Mouse (Mus musculus) liver (tissue): ENCODE measurements at regions not wholly inside any gene's neighbourhood (a gene's known extent, or its start where the extent isn't known, plus 50 kb on each side); places are given as distances from the start of the nearest gene placed in this dataset.

Source experiments
- DNase-seq: peaks from one replicate; pipeline ENCODE4 v3.0.0-alpha.2; 2020; ENCODE audit warnings: mixed read lengths

GRCm38 (mm10) chr9:101348771-101349170, 97.2 kb upstream of the Ppp2r3a start:
- no peak for DNase-seq

GRCm38 (mm10) chr9:101342887-101343286, 91.3 kb upstream of the Ppp2r3a start:
- DNase-seq: no peak

- DNase-seq: no peak
These were observed 89.3 kb upstream of the Ppp2r3a start for GRCm38 (mm10) chr9:101340796-101341465.

- no peak for DNase-seq
These were observed 77.6 kb upstream of the Ppp2r3a start for GRCm38 (mm10) chr9:101329032-101329824.

- DNase-seq: no peak
These were observed 75.4 kb upstream of the Ppp2r3a start for GRCm38 (mm10) chr9:101326961-101327360.

GRCm38 (mm10) chr9:101314036-101314435, 62.4 kb upstream of the Ppp2r3a start:
- DNase-seq: peak; percentile 45

GRCm38 (mm10) chr9:101306408-101306935, 54.9 kb upstream of the Ppp2r3a start:
- DNase-seq: no peak

GRCm38 (mm10) chr9:101305730-101306129, 54.1 kb upstream of the Ppp2r3a start:
- no peak for DNase-seq
